Mouse (Mus musculus) left cerebral cortex, postnatal 10 days (tissue): ENCODE data around the gene Mrps35. TPM values are rescaled to one million over a fixed set of nuclear protein-coding genes. Genes with fewer than 3 reads are reported as not detected.

Experiments
- DNase-seq, 2 experiments: peaks; one replicate each; pipeline ENCODE4 v3.0.0; 2021 to 2022; ENCODE audit warnings: low spot score in 2 of 2, mixed read lengths in 1 of 2; ENCODE audit errors: extremely low spot score in 1 of 2
- intact Hi-C: fragments of 180-260 bp; cut with DNase I; formaldehyde crosslinking; loops from one replicate; pipeline ENCODE4 v1.15.1; 2025
- total RNA-seq, 2 experiments: library from RNA; stranded (reverse); gene quantifications; 2 replicates each; pipeline ENCODE4 v1.2.3; 2021

The Mrps35 gene
- total RNA-seq, 2 experiments from 2014 or later, result 48.0 to 49.7 TPM

GRCm38 (mm10) chr6:147075808-147076387, 33.3 kb downstream of the Mrps35 start:
- no peak for DNase-seq
- intact Hi-C loops, result no loop called here

- DNase-seq, result no peak
- intact Hi-C loops, result no loop called here
Measured at GRCm38 (mm10) chr6:147076878-147077277, 34.3 kb downstream of the Mrps35 start.

- no peak for DNase-seq
- intact Hi-C loops, result no loop called here
Measured at GRCm38 (mm10) chr6:147079919-147080318, 37.4 kb downstream of the Mrps35 start.

GRCm38 (mm10) chr6:147085398-147086040, 43.0 kb downstream of the Mrps35 start:
- no peak for DNase-seq
- intact Hi-C loops, result no loop called here

DNA sequence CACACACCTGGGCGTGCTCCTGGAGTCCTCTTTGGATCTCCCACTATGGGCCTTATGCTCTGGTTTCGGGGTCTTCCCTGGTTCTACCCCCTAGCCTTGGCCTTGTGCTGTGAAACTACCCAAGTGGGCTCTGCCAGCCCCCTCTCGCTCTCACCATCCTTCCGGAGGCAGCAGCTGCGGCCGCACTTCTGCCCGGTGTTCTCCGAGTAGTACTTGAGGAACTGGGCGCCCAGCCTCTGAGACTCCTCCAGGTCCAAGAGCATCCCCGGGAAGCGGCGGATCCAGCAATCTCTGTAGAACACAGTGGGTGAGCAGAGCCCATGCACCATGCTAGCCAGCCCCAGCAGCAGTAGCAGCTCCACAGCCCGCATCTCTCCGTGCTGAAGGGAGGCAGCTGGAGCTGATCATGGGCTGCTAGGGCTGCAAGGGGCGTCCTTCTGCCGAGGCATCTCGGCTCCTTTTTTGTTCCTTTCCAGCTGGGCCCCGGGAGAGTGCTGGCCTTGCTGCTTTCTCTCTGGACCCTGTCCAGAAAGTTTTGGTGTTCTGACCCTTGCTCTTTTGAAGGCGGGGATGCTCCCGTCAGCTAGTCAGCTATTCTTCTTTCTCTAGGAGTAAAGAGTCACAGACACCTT, 44.1 kb downstream of the Mrps35 start, which contains the start of gene Mansc4:
TSS of gene Mansc4 (minus strand) at position 439 of the 632 bp plus-strand sequence.
- intact Hi-C loops, result no loop called here
- DNase-seq, result peak in 1 of 2 experiments; percentile 40

DNA sequence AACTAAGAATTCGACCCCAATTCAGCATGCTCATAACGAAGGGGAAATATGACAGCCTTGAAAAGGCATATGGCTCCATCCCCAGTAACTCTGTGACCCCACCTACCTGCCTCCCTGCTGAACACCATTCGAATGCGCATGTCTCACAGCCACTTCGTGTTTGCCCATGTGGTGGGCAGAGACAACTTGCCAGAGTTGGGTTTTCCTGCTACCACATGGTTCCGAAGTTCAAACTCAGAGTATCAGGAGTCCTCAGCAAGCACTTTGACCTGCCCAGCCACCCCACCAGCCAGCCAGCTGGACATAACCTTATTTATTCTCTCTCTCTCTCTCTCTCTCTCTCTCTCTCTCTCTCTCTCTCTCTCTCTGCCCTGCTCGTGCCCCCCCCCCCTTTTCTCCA, 45.2 kb downstream of the Mrps35 start:
- intact Hi-C loops, result no loop called here

DNA sequence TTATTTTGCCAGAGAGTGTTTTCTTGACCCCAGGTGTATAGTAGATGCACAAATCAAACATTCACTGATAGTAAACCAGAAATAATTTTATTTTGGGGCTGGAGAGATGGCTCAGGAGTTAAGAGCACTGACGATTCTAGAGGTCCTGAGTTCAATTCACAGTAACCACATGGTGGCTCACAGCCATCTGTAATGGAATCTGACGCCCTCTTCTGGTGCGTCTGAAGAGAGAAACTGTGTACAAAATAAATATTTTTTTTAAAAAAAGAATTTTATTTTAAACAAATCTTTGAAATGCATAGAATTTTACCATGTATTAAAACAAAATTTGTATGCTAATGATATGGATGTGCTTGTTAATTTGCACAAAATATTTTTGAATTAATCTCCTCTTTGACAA, 46.0 kb downstream of the Mrps35 start:
- intact Hi-C loops, result no loop called here
- no peak for DNase-seq

More for the DNA sequence above, 45.2 kb downstream of the Mrps35 start:
- no peak for DNase-seq

DNA sequence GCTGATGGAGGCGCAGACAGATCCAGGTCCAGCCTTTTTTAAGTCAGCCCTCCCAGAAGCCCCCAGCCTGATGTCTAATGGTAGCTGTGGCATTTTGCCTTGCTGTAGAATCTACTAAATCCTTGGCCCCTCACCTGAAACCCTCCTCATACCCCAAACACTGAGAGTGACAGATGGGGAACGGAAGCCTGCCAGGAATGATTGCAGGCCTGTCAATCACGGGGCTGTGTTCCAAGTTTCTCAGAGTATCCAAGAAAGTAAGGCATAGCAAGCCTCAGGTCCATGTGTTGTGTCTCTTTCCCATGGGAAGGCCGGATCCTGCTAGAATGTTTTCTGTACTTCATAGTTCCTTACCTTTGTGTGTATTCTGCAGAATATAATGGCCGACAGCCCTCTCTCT, 47.6 kb downstream of the Mrps35 start:
- no peak for DNase-seq
- intact Hi-C loops, result loop anchor here (10.0 kb wide), 1 partner anchor 265 kb away; no protein-coding TSS in a partner anchor

DNA sequence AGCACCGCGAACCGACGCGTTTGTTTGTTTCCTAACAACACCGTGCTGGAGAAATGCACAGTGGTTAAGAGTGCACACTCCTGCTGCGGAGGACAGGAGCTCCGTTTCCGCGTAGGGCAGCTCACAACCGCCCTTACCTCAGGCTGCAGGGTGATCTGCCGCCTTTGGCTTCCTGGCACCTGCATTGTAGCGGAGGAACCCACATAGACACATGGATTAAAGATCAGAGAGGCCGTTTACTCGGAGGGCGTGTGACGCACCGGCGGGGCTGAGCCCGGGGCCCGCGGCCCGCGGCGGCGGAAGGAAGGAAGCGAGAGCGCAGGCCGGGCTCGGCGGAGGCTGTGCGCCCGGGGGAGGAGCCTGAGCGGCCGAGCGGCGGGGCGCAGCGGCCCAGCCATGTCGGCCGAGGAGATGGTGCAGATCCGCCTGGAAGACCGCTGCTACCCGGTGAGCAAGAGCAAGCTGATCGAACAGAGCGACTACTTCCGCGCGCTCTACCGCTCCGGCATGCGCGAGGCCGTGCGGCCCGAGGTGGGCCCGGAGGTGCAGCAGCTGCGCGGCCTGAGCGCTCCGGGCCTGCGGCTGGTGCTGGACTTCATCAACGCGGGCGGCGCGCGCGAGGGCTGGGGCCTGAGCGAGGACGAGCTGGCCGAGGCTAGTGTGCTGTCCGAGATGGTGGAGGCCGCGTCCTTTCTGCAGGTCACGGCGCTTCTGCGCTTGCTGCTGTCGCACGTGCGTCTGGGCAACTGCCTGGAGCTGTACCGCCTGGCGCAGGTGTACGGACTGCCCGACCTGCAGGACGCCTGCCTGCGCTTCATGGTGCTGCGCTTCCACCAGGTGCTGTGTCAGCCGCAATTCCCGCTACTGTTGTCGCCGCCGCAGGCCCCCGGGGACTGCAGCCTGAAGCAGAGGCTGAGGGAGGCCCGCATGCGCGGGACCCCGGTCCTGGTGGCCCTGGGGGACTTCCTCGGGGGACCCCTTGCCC, 48.9 kb downstream of the Mrps35 start, which contains the start of gene Klhl42:
TSS of gene Klhl42 (plus strand) at position 244 of the 985 bp plus-strand sequence.
- DNase-seq, result peak; percentile 52 to 87
- intact Hi-C loops, result loop anchor here (10.0 kb wide), 1 partner anchor 267 kb away; no protein-coding TSS in a partner anchor

- peak in 1 of 2 experiments; percentile 59 for DNase-seq
- intact Hi-C loops, result loop anchor here (10.0 kb wide), 1 partner anchor 267 kb away; no protein-coding TSS in a partner anchor
Measured at GRCm38 (mm10) chr6:147092136-147092535, 49.6 kb downstream of the Mrps35 start.

GRCm38 (mm10) chr6:147094771-147095170, 52.2 kb downstream of the Mrps35 start:
- intact Hi-C loops, result loop anchor here (10.0 kb wide), 1 partner anchor 270 kb away; no protein-coding TSS in a partner anchor
- DNase-seq, result no peak

DNA sequence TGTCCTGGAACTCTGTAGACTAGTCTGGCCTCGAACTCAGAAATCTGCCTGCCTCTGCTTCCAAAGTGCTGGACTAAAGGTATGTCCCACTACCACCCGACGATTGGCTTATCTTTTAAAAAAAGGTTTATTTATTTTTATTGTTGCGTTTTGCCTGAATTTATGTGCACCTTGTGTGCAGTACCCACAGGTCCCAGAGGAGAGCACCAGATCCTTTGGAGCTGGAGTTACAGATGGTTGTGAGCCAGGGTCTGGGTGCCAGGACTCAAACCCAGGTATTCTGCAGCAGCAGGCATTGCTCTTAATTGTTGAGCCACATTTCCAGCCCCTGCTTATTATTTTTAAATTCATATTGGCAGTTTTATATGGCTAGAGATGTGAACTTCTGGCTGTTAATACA, 53.5 kb downstream of the Mrps35 start:
- intact Hi-C loops, result loop anchor here (10.0 kb wide), 1 partner anchor 271 kb away; no protein-coding TSS in a partner anchor
- no peak for DNase-seq

- intact Hi-C loops, result loop anchor here (10.0 kb wide), 1 partner anchor 272 kb away; no protein-coding TSS in a partner anchor
- DNase-seq, result no peak
Measured at GRCm38 (mm10) chr6:147096934-147097333, 54.4 kb downstream of the Mrps35 start.

DNA sequence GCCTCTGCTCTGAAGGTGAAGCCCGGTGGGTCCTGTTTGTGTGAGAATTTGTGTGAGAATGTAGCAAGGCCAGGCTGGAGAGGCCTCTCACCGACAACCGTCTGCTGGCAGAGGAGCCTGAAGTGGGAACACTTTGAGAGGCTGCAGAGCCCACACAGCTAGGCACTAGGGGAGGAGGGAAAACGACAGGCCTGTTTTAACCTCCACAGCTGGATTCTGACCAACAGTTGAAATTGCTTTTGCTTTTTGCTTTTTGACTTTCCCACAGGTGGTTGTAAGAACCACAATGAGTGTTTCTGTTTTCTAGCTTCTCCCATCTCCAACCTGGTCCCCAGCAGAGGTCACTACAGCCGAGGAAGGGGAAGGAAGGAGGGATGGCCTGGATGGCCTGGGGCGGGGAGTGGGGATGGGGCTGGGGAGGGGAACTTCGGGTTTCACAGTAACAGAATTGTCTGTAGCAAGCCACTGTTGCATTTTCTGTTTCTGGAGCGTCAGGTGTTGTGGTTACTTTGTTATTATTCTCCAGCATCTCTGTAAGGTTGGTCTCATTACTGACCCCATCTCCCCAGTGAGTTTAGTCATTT, 54.9 kb downstream of the Mrps35 start:
- DNase-seq, result no peak
- intact Hi-C loops, result loop anchor here (10.0 kb wide), 1 partner anchor 273 kb away; no protein-coding TSS in a partner anchor

DNA sequence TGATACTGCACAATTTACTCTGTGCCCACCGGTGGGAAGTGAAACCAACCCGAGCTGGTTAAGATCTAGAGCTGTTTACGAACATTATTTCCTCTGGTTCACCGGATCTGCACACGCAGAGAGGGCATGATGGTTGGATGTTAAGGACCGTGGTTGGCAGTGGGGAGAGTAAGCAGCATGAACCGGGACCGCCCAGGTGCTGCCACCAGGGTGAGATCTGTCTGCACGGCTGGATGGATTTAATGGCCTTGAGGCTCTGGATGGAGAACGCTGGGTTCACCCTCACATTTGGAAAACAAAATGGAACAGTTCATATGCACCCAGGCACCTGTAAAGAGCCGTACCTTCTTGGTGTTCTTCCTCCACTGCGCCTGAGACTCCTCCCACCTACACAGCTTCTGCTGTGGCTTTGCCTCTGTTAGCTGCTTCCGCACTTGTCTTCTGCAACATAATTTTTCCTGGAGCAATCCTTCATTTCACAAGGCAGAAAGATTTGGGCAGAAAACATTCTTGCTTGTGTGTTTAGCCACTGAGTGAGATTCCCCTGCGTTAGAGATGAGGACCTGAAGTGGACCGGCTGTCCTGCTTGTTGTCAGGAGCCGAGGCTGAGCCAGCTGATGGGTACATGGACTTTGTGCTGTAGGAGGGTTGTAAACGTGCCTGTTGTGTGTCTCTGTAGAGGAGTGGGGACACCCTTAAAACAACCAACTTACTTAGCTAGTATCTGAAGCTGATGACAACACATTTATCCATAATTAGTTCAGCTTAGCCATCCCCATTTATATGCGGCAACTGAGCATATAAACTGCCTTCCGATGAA, 57.1 kb downstream of the Mrps35 start:
- intact Hi-C loops, result loop anchor here (10.0 kb wide), 1 partner anchor 275 kb away; no protein-coding TSS in a partner anchor
- DNase-seq, result no peak

DNA sequence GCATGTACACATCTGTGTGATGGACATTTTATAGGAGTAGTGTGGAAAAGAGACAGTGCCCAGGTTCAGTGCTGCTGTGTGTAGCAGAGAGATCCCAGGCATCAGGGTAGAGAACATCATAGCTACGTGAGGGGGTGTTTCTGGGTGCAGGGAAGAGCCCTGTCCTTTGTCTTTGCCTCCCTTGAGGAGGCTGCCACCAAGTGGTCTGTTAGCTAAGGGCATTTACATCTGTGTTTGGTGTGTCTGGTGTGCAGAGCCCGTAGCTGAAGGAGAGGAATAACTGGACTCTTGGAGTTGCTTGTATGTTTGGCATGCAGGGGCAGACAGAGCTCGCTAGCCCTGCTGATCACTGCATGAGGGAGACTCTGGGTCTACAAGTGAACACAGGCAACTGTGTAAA, 59.7 kb downstream of the Mrps35 start:
- no peak for DNase-seq
- intact Hi-C loops, result no loop called here

- intact Hi-C loops, result no loop called here
- peak in 1 of 2 experiments; percentile 4 for DNase-seq
Measured at GRCm38 (mm10) chr6:147105529-147105928, 63.0 kb downstream of the Mrps35 start.
